Mouse (Mus musculus) embryonic fibroblast, embryonic 13.5 days (primary cell): ENCODE measurements around the gene Adgrd1.

ENCODE experiments used
- CTCF ChIP-seq: IDR thresholded peaks from 2 replicates; pipeline ENCODE4 v1.5.1; 2011; ENCODE audit warnings: mild to moderate bottlenecking, control low read depth, low read length, moderate library complexity, borderline replicate concordance; ENCODE audit not compliant: insufficient read depth
- POLR2A ChIP-seq: IDR thresholded peaks from 2 replicates; pipeline ENCODE4 v1.6.1; 2011; ENCODE audit warnings: low read depth, mild to moderate bottlenecking, control low read depth, low read length, moderate library complexity

DNA sequence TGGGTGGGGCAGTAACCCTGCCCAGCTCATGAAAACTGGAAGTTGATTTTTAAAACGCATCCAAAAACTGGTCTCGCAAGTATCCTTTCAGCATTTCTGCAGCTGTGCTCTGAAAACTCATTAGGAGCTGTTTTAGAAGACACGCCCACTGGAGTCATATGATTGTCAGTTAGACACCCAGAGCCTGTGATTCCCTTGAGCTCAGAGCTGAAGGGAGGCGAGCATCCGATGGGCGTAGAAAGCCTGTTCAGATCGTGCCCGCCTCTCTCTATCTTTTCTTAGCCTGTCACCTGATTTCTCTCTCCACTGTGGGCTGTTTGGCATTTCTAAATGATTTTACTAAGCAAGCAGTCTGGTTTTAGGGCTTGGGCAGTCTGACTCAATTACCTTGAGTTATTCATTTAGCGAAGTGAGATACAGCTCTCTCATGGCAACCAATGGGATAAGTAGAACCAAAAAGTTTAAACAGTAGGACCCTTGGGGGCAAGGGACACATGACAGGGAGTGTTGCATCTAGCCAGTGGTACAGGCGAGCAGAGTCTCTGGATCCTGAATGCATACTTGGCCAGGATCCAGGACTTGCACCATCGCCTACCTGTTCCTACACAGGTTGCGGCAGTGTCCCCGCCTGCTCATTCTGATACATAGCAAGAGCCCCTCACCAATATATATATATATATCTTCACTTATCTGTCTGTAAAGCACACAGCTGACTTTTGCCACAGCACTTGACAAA is 17.4 kb downstream of the Adgrd1 start:
- TF ChIP-seq POLR2A (no peak), CTCF (no peak)
